Mouse (Mus musculus) neutrophil, adult 5-6 weeks (primary cell): ENCODE measurements around the gene Olfr164. TPM values are rescaled to one million over a fixed set of nuclear protein-coding genes. Genes with fewer than 3 reads are reported as not detected.
A peak's percentile ranks its signal among the peaks of the same experiment; 100 is the strongest.

Experiments used
- ATAC-seq: fragments of 151-379, 151-347 bp; 2 replicates; pipeline ENCODE4 v1.8.0; 2017; ENCODE audit warnings: mild to moderate bottlenecking, moderate TSS enrichment; ENCODE audit not compliant: insufficient number of reproducible peaks, poor library complexity, low FRiP score, severe bottlenecking; ENCODE audit errors: extremely low read depth
- total RNA-seq: library from RNA; stranded (forward); fragments of 200-1000 nt; gene quantifications from 2 replicates; pipeline ENCODE4 v1.2.3, GENCODE M21; 2017

Gene Olfr164
- total RNA-seq: 0.58 and 0.86 TPM in 2 replicates

- ATAC-seq: no peak
These were observed at the start of gene Olfr164 for GRCm38 (mm10) chr16:19313964-19314363. Olfr164 (minus strand) TSS chr16:19314064.

- ATAC-seq: no peak
These were observed 35.2 kb upstream of the Olfr164 start for GRCm38 (mm10) chr16:19349111-19349510.

GRCm38 (mm10) chr16:19263235-19263634, 50.6 kb downstream of the Olfr164 start:
- ATAC-seq: peak; percentile 71; the same call in 1 of the 2 replicates

- ATAC-seq: no peak
These were observed 53.1 kb downstream of the Olfr164 start for GRCm38 (mm10) chr16:19260780-19261179.

- ATAC-seq: peak; percentile 87
These were observed 68.0 kb downstream of the Olfr164 start for GRCm38 (mm10) chr16:19245835-19246234.

- peak; percentile 24; the same call in 1 of the 2 replicates for ATAC-seq
These were observed 72.3 kb downstream of the Olfr164 start for GRCm38 (mm10) chr16:19241539-19242025.

- no peak for ATAC-seq
These were observed 72.9 kb downstream of the Olfr164 start for GRCm38 (mm10) chr16:19240792-19241538.

- peak; percentile 82 for ATAC-seq
These were observed 77.1 kb downstream of the Olfr164 start for GRCm38 (mm10) chr16:19236719-19237118.

Other genes starting within 250 kb of the Olfr164 start
- gene Olfr165, start 109.1 kb upstream of the Olfr164 start, total RNA-seq: not detected in 2 replicates
- gene Olfr166, start 169.6 kb upstream of the Olfr164 start, total RNA-seq: 0.37 and 0.81 TPM in 2 replicates
- not detected in 2 replicates for gene Olfr167, start 208.2 kb upstream of the Olfr164 start, total RNA-seq
- not detected in 2 replicates for gene Olfr168, start 221.5 kb upstream of the Olfr164 start, total RNA-seq